Mouse (Mus musculus) erythroblast, embryonic 14.5 days (primary cell): Measurements from ENCODE around the gene Inpp4b. TPM values are rescaled to one million over a fixed set of nuclear protein-coding genes. Genes with fewer than 3 reads are reported as not detected.

ENCODE experiments used
- H3K27me3 ChIP-seq: 2 replicates; pipeline ENCODE4 v1.6.1; 2012; ENCODE audit warnings: inconsistent platforms; ENCODE audit not compliant: control insufficient read depth
- H3K36me3 ChIP-seq: 2 replicates; pipeline ENCODE4 v1.6.1; 2012; ENCODE audit warnings: mild to moderate bottlenecking, inconsistent platforms; ENCODE audit not compliant: control insufficient read depth
- H3K4me1 ChIP-seq: 2 replicates; pipeline ENCODE4 v1.6.1; 2012; ENCODE audit warnings: inconsistent platforms; ENCODE audit not compliant: control insufficient read depth
- H3K4me3 ChIP-seq: replicated peaks from 2 replicates; pipeline ENCODE3; 2012; ENCODE audit warnings: moderate library complexity, mild to moderate bottlenecking, inconsistent platforms
- H3K9me3 ChIP-seq: 2 replicates; pipeline ENCODE4 v1.6.1; 2012; ENCODE audit warnings: low read length, inconsistent platforms, mixed read lengths; ENCODE audit not compliant: control insufficient read depth
- GATA1 ChIP-seq: IDR thresholded peaks from 2 replicates; pipeline ENCODE4 v1.6.1; 2012; ENCODE audit warnings: low read length, inconsistent platforms, mixed read lengths
- TAL1 ChIP-seq: IDR thresholded peaks from 3 replicates; pipeline ENCODE4 v1.6.1; 2012; ENCODE audit warnings: low read length, inconsistent platforms, mixed read lengths
- polyA plus RNA-seq: library from polyadenylated mRNA; stranded (reverse); fragments of >175 nt; gene quantifications from 2 replicates; pipeline ENCODE4 v1.2.3, GENCODE M21; 2012

Gene Inpp4b
- polyA plus RNA-seq: not detected in 2 replicates

- peaks cover 13% of the 10 kb centered on the region for H3K27me3 ChIP-seq
- TF ChIP-seq TAL1 (no peak), GATA1 (no peak)
- peaks cover 2% of the 10 kb centered on the region; the same call in 1 of the 2 replicates for H3K9me3 ChIP-seq
- H3K36me3 ChIP-seq: no peaks in the 10 kb centered on the region
- peak within 1 kb of the TSS; percentile 48 for H3K4me3 ChIP-seq
- peaks cover 7% of the 10 kb centered on the region for H3K4me1 ChIP-seq
These were observed at the start of gene Inpp4b for GRCm38 (mm10) chr8:81342236-81342998. Inpp4b (plus strand) TSS chr8:81342556.

GRCm38 (mm10) chr8:81335250-81335649 lies 7.1 kb upstream of the Inpp4b start:
- Histone ChIP-seq H3K36me3 (no peaks in the 10 kb centered on the region), H3K27me3 (no peaks in the 10 kb centered on the region), H3K4me1 (no peaks in the 10 kb centered on the region), H3K4me3 (no peak overlapping the region), H3K9me3 (peaks cover 2% of the 10 kb centered on the region; the same call in 1 of the 2 replicates)
- TF ChIP-seq GATA1: no peak
- TF ChIP-seq TAL1: no peak

GRCm38 (mm10) chr8:81341191-81341590 lies 1.2 kb upstream of the Inpp4b start:
- no peak overlapping the region for H3K4me3 ChIP-seq
- H3K27me3 ChIP-seq: peaks cover 13% of the 10 kb centered on the region
- no peaks in the 10 kb centered on the region for H3K36me3 ChIP-seq
- H3K4me1 ChIP-seq: peaks cover 7% of the 10 kb centered on the region
- no peak for TF ChIP-seq TAL1
- no peak for TF ChIP-seq GATA1
- peaks cover 2% of the 10 kb centered on the region; the same call in 1 of the 2 replicates for H3K9me3 ChIP-seq

- Histone ChIP-seq H3K4me3 (peak overlapping the region; percentile 32), H3K36me3 (no peaks in the 10 kb centered on the region), H3K4me1 (peaks cover 7% of the 10 kb centered on the region), H3K9me3 (peaks cover 2% of the 10 kb centered on the region; the same call in 1 of the 2 replicates), H3K27me3 (peaks cover 13% of the 10 kb centered on the region)
- TF ChIP-seq TAL1: no peak
- no peak for TF ChIP-seq GATA1
These were observed 643 bp upstream of the Inpp4b start for GRCm38 (mm10) chr8:81341591-81342235.

GRCm38 (mm10) chr8:81342999-81343302 lies 595 bp downstream of the Inpp4b start:
- H3K4me1 ChIP-seq: peaks cover 7% of the 10 kb centered on the region
- no peak overlapping the region for H3K4me3 ChIP-seq

GRCm38 (mm10) chr8:81345170-81345697 lies 2.9 kb downstream of the Inpp4b start:
- TF ChIP-seq TAL1 (no peak), GATA1 (no peak)
- H3K27me3 ChIP-seq: peaks cover 13% of the 10 kb centered on the region
- H3K36me3 ChIP-seq: no peaks in the 10 kb centered on the region
- H3K9me3 ChIP-seq: no peaks in the 10 kb centered on the region
- H3K4me3 ChIP-seq: no peak overlapping the region
- peaks cover 7% of the 10 kb centered on the region for H3K4me1 ChIP-seq

More at GRCm38 (mm10) chr8:81342999-81343302, 595 bp downstream of the Inpp4b start:
- TF ChIP-seq TAL1 (no peak), GATA1 (no peak)
- peaks cover 2% of the 10 kb centered on the region; the same call in 1 of the 2 replicates for H3K9me3 ChIP-seq
- H3K27me3 ChIP-seq: peaks cover 13% of the 10 kb centered on the region
- no peaks in the 10 kb centered on the region for H3K36me3 ChIP-seq

- Histone ChIP-seq H3K4me1 (no peaks in the 10 kb centered on the region), H3K4me3 (no peak overlapping the region), H3K27me3 (no peaks in the 10 kb centered on the region), H3K36me3 (no peaks in the 10 kb centered on the region), H3K9me3 (no peaks in the 10 kb centered on the region)
- TF ChIP-seq TAL1 (no peak), GATA1 (no peak)
These were observed 7.1 kb downstream of the Inpp4b start for GRCm38 (mm10) chr8:81349452-81349851.

GRCm38 (mm10) chr8:81353460-81353859 lies 11.1 kb downstream of the Inpp4b start:
- H3K9me3 ChIP-seq: no peaks in the 10 kb centered on the region
- no peaks in the 10 kb centered on the region for H3K36me3 ChIP-seq
- H3K27me3 ChIP-seq: no peaks in the 10 kb centered on the region
- H3K4me1 ChIP-seq: no peaks in the 10 kb centered on the region
- TF ChIP-seq TAL1: no peak
- TF ChIP-seq GATA1: no peak
- no peak overlapping the region for H3K4me3 ChIP-seq

- Histone ChIP-seq H3K4me3 (no peak overlapping the region), H3K36me3 (no peaks in the 10 kb centered on the region), H3K27me3 (no peaks in the 10 kb centered on the region), H3K4me1 (no peaks in the 10 kb centered on the region), H3K9me3 (no peaks in the 10 kb centered on the region)
- TF ChIP-seq TAL1: no peak
- no peak for TF ChIP-seq GATA1
These were observed 15.8 kb downstream of the Inpp4b start for GRCm38 (mm10) chr8:81358108-81358507.
